Mouse (Mus musculus) small intestine, adult 2 months (tissue): ENCODE measurements around the gene Sypl2.

Source experiments
- CTCF ChIP-seq: fragments of 200-500 bp; IDR thresholded peaks from 2 replicates; pipeline ENCODE4 v1.5.1; 2012; ENCODE audit warnings: low read depth, mild to moderate bottlenecking, control low read depth, inconsistent platforms, low read length, moderate library complexity, mixed read lengths; ENCODE audit not compliant: insufficient replicate concordance, insufficient read length; ENCODE audit errors: extremely low read depth
- POLR2A ChIP-seq: fragments of 200-500 bp; IDR thresholded peaks from 2 replicates; pipeline ENCODE4 v1.6.1; 2012; ENCODE audit warnings: low read depth, mild to moderate bottlenecking, control low read depth, inconsistent platforms, low read length, moderate library complexity

DNA sequence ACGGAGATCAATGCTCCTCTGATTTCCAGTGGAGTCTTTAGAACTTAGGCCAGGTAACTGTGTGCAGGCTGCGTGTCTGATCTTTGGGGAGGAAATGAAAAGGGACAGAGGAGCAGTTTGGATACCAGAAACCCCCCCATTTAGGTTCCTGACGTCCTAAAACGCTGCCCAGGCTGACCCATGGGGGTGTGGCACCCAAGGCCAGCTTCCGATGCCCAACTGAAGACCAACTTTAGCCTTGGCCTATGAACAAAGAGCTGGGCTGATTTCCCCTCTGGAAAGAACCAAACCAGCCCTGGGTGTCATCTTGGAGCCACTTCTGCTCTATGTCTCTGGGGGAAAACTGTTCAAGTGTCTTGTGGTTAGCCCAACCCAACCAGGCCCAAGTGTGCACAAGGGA, 62.4 kb downstream of the Sypl2 start:
- TF ChIP-seq POLR2A (no peak), CTCF (no peak)
